Mouse (Mus musculus): ENCODE measurements around the gene Chdh. TPM values are rescaled to one million over a fixed set of nuclear protein-coding genes. Genes with fewer than 3 reads are reported as not detected.

The Chdh gene
- 0.05 and 0.24 TPM in 2 replicates for polyA plus RNA-seq (2016; fragmentation: Nextera tagmentation; extraction: Ambion mirVana)

DNA sequence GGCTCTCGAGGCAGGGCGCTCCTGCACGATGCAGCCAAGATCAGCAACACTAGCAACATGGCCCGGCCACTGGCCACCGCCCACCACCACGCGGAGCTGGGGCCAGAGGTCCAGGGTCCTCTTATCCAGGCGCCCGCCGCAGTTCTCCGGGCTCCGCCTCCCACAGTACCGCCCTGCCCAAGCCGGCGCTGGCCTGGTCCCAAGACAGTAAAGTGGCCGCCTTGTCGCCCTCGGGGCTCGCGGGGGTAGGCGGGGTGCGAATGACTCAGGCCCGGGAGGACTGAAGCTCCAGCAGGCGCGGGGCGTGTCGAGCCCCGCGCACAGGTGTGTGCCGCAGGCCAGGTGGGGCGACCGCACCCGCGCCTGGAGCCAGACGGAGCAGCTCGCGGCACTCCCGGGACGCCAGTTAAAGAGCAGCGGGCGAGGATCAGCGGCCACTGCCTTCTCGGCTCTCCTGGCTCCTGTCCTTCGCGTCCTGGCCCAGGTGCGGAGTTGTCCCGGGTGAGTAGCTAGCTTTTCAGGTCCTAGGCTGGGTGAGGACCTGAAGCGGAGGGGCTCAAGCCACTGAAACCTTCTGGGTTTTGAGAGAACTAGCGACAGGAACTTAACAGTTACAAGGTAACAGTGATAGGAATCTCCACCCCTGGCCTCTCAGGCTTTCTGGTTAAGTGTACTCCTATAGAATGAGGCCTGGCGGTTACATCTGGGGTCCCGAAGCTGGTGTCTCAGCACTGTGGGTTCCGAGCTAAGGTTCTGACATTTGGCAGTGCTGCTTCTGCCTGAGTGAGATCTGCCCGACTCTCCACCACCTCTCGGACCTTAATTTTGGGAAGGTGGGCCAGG is at the start of gene Chdh, which contains the start of gene Il17rb:
Gene Chdh, plus strand, starts transcription at position 291 of the 843 bp plus-strand sequence.
Gene Il17rb, minus strand, starts transcription at position 164 of the 843 bp plus-strand sequence.
- Histone ChIP-seq H3K4me2 (replicated peaks) (peak within 1 kb of the TSS; percentile 86), H3K4me1 (peaks cover 6% of the 10 kb centered on the region), H3K27me3 (replicated peaks) (peaks cover 29% of the 10 kb centered on the region), H3K36me3 (no peaks in the 10 kb centered on the region), H3K27ac (no peak within 1 kb of the TSS), H3K9me3 (no peaks in the 10 kb centered on the region), H3K9ac (peak within 1 kb of the TSS; percentile 40; the same call in 1 of the 2 replicates), H3K4me3 (peak within 1 kb of the TSS; percentile 36)
- 10% methylated on average over 53 of the region's 54 CpGs for WGBS
- ATAC-seq (ENCODE audit: low FRiP score, low read depth) = 0 out of 2 replicates have a peak, but pooled peaks have one; percentile 21

DNA sequence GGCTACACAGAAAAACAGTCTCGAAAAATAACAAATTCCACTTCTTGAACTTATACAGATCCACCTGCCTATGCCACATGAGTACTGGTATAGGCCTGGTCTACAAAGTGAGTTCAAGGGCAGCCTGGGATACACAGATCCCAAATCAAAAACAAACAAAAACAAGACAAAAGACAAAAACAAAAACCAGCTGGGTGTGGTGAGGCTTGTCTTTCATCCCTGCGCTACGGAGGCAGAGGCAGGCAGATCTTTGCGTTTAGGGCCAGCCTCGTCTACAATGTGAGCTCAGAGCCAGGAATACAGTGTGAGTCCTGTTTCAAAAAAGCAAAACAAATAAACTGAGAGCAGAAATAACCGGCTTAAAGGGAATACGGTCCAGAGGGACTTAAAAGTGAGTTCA is 41.2 kb upstream of the Chdh start:
- H3K36me3 ChIP-seq = peaks cover 23% of the 10 kb centered on the region
- no peak overlapping the region for H3K27ac ChIP-seq
- H3K4me1 ChIP-seq = peaks cover 11% of the 10 kb centered on the region
- no peaks in the 10 kb centered on the region for H3K9me3 ChIP-seq
- WGBS = 66% methylated on average over 7 of the region's 7 CpGs
- H3K4me3 ChIP-seq = peak overlapping the region; percentile 84
- H3K4me2 ChIP-seq (replicated peaks) = peak overlapping the region; percentile 68
- no peaks in the 10 kb centered on the region for H3K27me3 ChIP-seq (replicated peaks)
- peak; percentile 17 for ATAC-seq (ENCODE audit: low FRiP score, low read depth)
- H3K9ac ChIP-seq = no peak overlapping the region

DNA sequence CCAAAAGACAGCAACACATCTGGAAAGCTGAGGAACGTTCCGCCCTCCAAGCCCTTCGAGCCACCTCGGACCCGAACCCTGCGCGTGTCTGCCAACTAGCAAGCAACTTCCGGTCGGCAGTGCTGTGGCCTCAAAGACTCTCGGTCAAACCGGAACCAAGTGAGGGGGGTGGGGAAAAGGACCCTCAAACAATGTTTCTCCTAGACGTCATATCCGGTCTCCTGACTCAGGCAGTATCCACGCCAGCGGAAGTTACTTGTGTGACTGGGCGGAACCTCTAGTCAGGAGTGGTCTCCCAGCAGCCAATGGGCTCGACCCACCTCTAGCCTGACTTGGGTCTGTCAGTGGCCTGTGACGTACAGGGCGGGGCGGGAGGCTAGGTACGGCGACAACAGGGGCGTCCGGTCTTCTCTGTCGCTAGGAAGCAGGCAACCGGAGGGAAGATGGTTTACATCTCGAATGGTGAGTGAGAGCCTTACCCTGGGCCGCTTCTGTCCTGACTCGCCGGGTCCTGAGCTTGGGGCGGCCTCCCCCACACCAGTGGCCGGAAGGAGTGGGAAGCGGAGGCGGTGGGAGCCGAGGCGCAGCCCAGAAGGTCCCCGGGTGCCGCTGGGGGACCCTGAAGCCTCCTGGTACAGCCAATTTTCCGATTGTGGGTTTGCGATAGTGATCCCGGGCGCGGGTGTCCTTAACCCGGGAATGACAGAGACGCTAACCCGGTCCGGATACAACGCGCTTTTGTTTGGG is 40.6 kb upstream of the Chdh start, which contains the start of gene Selenok:
Gene Selenok, plus strand, starts transcription at position 234 of the 747 bp plus-strand sequence.
- peak within 1 kb of the TSS; percentile 75; the same call in 1 of the 2 replicates for H3K27ac ChIP-seq

DNA sequence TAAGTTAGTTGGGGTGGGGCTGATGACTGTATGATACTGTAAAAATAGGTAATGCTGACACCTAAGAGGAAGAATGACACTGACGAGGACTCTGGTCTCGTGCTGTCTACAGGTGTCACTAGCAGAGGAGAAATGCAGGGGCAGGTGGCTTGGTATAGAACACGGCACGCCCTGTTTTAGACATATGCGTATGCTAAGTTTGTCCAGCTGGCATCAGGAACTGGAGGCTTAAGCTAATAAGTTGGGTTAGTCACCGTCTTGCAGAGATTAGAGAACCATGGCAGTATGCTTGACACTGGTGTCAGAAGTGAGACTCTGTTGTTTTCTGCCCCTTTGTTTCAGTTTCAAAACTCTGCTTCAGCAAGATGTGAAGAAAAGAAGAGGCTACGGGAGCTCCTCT is 37.4 kb upstream of the Chdh start:
- Histone ChIP-seq H3K4me2 (replicated peaks) (no peak overlapping the region), H3K36me3 (peaks cover 58% of the 10 kb centered on the region), H3K9me3 (no peaks in the 10 kb centered on the region), H3K27ac (no peak overlapping the region), H3K4me1 (peaks cover 11% of the 10 kb centered on the region), H3K9ac (no peak overlapping the region), H3K27me3 (replicated peaks) (no peaks in the 10 kb centered on the region), H3K4me3 (no peak overlapping the region)
- ATAC-seq (ENCODE audit: low FRiP score, low read depth) = no peak
- 94% methylated on average over 7 of the region's 7 CpGs for WGBS

More for the DNA sequence above, 40.6 kb upstream of the Chdh start, which contains the start of gene Selenok:
- no peaks in the 10 kb centered on the region for H3K9me3 ChIP-seq
- peak within 1 kb of the TSS; percentile 68 for H3K4me2 ChIP-seq (replicated peaks)
- H3K36me3 ChIP-seq = peaks cover 29% of the 10 kb centered on the region
- H3K4me1 ChIP-seq = peaks cover 11% of the 10 kb centered on the region
- H3K9ac ChIP-seq = peak within 1 kb of the TSS; percentile 87
- whole genome bisulfite sequencing = under 1% methylated on average over 49 of the region's 49 CpGs
- peak; percentile 100 for ATAC-seq (ENCODE audit: low FRiP score, low read depth)
- no peaks in the 10 kb centered on the region for H3K27me3 ChIP-seq (replicated peaks)
- H3K4me3 ChIP-seq = peak within 1 kb of the TSS; percentile 84

- Histone ChIP-seq H3K9me3 (no peaks in the 10 kb centered on the region), H3K36me3 (peaks cover 58% of the 10 kb centered on the region), H3K4me2 (replicated peaks) (no peak overlapping the region), H3K9ac (no peak overlapping the region), H3K4me3 (no peak overlapping the region), H3K27ac (no peak overlapping the region), H3K27me3 (replicated peaks) (no peaks in the 10 kb centered on the region), H3K4me1 (peaks cover 11% of the 10 kb centered on the region)
- no peak for ATAC-seq (ENCODE audit: low FRiP score, low read depth)
- 90% methylated on average over 5 of the region's 5 CpGs for WGBS
These were observed 36.8 kb upstream of the Chdh start for GRCm38 (mm10) chr14:29971993-29972392.

GRCm38 (mm10) chr14:29976927-29977326 is 31.9 kb upstream of the Chdh start:
- Histone ChIP-seq H3K4me1 (peaks cover 9% of the 10 kb centered on the region), H3K9ac (no peak overlapping the region), H3K4me2 (replicated peaks) (no peak overlapping the region), H3K36me3 (peaks cover 62% of the 10 kb centered on the region), H3K9me3 (0 out of 2 replicates have a peak, but pooled peaks cover 8% of the 10 kb centered on the region), H3K4me3 (no peak overlapping the region), H3K27ac (no peak overlapping the region), H3K27me3 (replicated peaks) (no peaks in the 10 kb centered on the region)
- ATAC-seq (ENCODE audit: low FRiP score, low read depth) = no peak
- 97% methylated on average over 6 of the region's 6 CpGs for WGBS

- peaks cover 9% of the 10 kb centered on the region for H3K4me1 ChIP-seq
- 0 out of 2 replicates have a peak, but pooled peaks cover 8% of the 10 kb centered on the region for H3K9me3 ChIP-seq
- peaks cover 62% of the 10 kb centered on the region for H3K36me3 ChIP-seq
- no peaks in the 10 kb centered on the region for H3K27me3 ChIP-seq (replicated peaks)
- peak within 1 kb of the TSS; percentile 75 for H3K4me2 ChIP-seq (replicated peaks)
- peak within 1 kb of the TSS; percentile 58 for H3K27ac ChIP-seq
- peak within 1 kb of the TSS; percentile 66 for H3K4me3 ChIP-seq
- 3% methylated on average over 44 of the region's 44 CpGs for WGBS
- peak within 1 kb of the TSS; percentile 86 for H3K9ac ChIP-seq
- ATAC-seq (ENCODE audit: low FRiP score, low read depth) = peak; percentile 97
These were observed 30.3 kb upstream of the Chdh start, which contains the start of gene Actr8 for GRCm38 (mm10) chr14:29978254-29979204. Gene Actr8 (plus strand): TSS chr14:29978337.

GRCm38 (mm10) chr14:29980447-29981205 is 28.2 kb upstream of the Chdh start:
- 0 out of 2 replicates have a peak, but pooled peaks cover 8% of the 10 kb centered on the region for H3K9me3 ChIP-seq
- no peak overlapping the region for H3K27ac ChIP-seq
- H3K4me3 ChIP-seq = no peak overlapping the region
- H3K9ac ChIP-seq = no peak overlapping the region
- H3K36me3 ChIP-seq = peaks cover 65% of the 10 kb centered on the region
- WGBS = 97% methylated on average over 10 of the region's 10 CpGs
- no peaks in the 10 kb centered on the region for H3K27me3 ChIP-seq (replicated peaks)
- no peak for ATAC-seq (ENCODE audit: low FRiP score, low read depth)
- no peak overlapping the region for H3K4me2 ChIP-seq (replicated peaks)
- H3K4me1 ChIP-seq = peaks cover 9% of the 10 kb centered on the region

- H3K4me2 ChIP-seq (replicated peaks) = no peak overlapping the region
- H3K36me3 ChIP-seq = peaks cover 100% of the 10 kb centered on the region
- no peak overlapping the region for H3K27ac ChIP-seq
- H3K9me3 ChIP-seq = no peaks in the 10 kb centered on the region
- no peak overlapping the region for H3K9ac ChIP-seq
- H3K4me1 ChIP-seq = no peaks in the 10 kb centered on the region
- no peak overlapping the region for H3K4me3 ChIP-seq
- H3K27me3 ChIP-seq (replicated peaks) = no peaks in the 10 kb centered on the region
- WGBS = 99% methylated on average over 4 of the region's 4 CpGs
- no peak for ATAC-seq (ENCODE audit: low FRiP score, low read depth)
These were observed 22.7 kb upstream of the Chdh start for GRCm38 (mm10) chr14:29986096-29986495.

DNA sequence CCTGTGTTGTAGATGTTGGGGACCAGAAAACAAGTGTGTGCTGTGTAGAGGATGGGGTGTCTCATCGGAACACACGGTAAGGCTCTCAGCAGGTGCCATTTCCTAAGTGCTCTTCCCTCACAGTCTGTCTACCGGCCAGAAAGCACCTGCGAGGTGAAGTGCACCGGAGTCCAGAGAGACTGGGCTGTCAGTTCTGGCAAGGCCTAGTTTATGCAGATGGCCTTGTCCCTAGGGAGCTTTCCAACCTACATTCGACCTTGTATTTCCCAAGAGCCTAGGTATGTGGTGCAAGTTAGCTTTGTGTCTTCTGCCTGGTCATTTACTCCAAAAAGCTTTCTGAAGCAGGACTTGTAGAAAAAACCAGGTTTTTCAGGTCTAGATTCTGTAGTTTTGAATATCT is 21.5 kb upstream of the Chdh start:
- ATAC-seq (ENCODE audit: low FRiP score, low read depth) = no peak
- Histone ChIP-seq H3K9me3 (no peaks in the 10 kb centered on the region), H3K36me3 (peaks cover 100% of the 10 kb centered on the region), H3K4me2 (replicated peaks) (no peak overlapping the region), H3K27me3 (replicated peaks) (no peaks in the 10 kb centered on the region), H3K9ac (no peak overlapping the region), H3K4me3 (no peak overlapping the region), H3K27ac (no peak overlapping the region), H3K4me1 (no peaks in the 10 kb centered on the region)
- 95% methylated on average over 6 of the region's 6 CpGs for WGBS

DNA sequence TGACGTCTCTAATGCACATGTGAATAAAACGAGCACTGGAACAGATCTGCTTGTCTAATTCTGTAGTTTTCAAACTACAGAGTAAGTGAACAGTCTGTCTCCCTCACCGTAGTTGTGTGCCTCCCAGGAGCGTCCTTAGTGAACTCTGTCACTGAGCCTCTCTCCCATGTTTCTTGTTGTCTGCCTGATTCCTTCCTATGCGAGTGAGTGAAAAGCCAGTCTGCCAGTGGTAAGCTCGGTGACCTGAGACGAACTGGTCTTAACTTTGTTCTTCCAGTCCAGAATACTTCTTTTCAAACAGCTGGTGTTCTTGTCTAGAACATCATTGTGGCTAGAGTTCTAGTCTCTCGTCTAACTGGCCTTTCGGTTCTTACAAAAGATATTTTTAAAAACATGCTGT is 21.1 kb upstream of the Chdh start:
- Histone ChIP-seq H3K4me2 (replicated peaks) (no peak overlapping the region), H3K27me3 (replicated peaks) (no peaks in the 10 kb centered on the region), H3K36me3 (peaks cover 100% of the 10 kb centered on the region), H3K4me3 (no peak overlapping the region), H3K27ac (no peak overlapping the region), H3K9ac (no peak overlapping the region), H3K4me1 (no peaks in the 10 kb centered on the region), H3K9me3 (no peaks in the 10 kb centered on the region)
- WGBS = 94% methylated on average over 9 of the region's 9 CpGs
- no peak for ATAC-seq (ENCODE audit: low FRiP score, low read depth)
